Mouse (Mus musculus): ENCODE results near the gene Rpl35. TPM values are rescaled to one million over a fixed set of nuclear protein-coding genes. Genes with fewer than 3 reads are reported as not detected.

The Rpl35 gene
- total RNA-seq, 2 experiments from 2014 or later, result 442 to 451 TPM

DNA sequence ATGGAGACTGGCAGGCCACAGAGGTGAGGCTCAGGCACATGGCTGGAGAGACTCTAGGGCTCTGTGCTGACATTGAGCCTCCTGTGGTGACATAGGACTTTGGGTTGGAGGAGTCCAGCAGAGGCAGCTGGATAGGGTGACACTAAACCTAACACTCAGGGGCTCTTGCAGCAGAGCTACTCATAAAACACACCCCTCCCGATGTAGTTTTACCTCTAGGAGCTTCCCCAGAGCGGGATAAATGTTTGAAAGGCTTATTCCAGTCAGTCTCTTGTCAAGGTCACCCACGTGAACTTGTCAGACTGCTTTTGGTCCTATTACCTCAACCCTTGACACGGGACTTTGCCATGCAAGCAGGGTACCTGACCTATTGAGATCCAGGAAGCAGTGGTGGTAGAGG is 6.0 kb downstream of the Rpl35 start:
- DNase-seq (ENCODE audit: low spot score in 2 of 2), result no peak

GRCm38 (mm10) chr2:38997386-38998374 is 7.7 kb downstream of the Rpl35 start, which contains the start of gene Wdr38:
Gene Wdr38 (plus strand): TSS chr2:38997476.
- peak; percentile 89 for DNase-seq (ENCODE audit: low spot score in 2 of 2)

- peak; percentile 51 to 55 for DNase-seq (ENCODE audit: low spot score in 2 of 2)
Observed at GRCm38 (mm10) chr2:38992452-38992851, 13.0 kb downstream of the Rpl35 start.

DNA sequence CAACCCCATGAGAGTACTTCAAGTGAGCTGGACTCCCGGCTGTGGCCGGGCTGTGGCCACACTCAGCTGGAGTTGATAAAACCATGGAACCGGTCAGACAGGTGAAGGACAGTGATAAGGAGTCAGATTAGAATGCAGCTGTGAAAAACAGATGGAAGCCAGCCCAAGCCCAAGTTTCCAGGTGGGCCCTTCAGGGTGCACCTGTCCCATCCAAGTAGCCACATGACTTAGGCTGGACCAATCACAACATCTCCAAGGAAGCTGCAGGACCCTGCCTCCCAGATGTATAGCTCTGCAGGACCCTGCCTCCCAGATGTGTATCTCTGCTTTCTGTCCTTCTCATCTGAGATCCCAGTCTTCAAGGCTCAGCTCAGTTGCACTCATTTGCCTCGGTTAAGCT is 13.4 kb downstream of the Rpl35 start:
- no peak for DNase-seq (ENCODE audit: low spot score in 2 of 2)

GRCm38 (mm10) chr2:38988929-38989328 is 16.5 kb downstream of the Rpl35 start:
- DNase-seq (ENCODE audit: low spot score in 2 of 2), result no peak

- no peak for DNase-seq (ENCODE audit: low spot score in 2 of 2)
Observed at GRCm38 (mm10) chr2:38987803-38988510, 17.5 kb downstream of the Rpl35 start.

DNA sequence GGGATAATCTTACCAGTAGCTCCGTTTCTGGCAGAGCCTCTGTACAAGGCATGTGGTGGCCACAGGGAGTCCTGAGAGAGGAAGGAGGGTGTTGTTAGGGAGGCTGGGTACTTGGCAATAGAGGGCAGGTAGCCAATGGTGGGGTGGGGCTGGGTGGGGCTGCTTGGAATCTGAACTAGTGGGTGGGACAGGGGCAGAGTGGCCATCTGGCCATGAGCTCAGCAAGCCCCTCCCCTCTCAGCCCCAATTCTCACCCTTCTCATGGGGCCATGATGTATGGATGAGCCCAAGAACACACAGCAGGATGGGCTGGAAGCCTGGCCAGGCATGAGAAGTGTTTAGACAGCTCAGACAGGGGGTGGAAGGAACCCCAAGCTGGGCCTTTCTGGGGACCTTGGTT is 18.1 kb downstream of the Rpl35 start:
- no peak for DNase-seq (ENCODE audit: low spot score in 2 of 2)

GRCm38 (mm10) chr2:38986580-38986979 is 18.8 kb downstream of the Rpl35 start:
- no peak for DNase-seq (ENCODE audit: low spot score in 2 of 2)

DNA sequence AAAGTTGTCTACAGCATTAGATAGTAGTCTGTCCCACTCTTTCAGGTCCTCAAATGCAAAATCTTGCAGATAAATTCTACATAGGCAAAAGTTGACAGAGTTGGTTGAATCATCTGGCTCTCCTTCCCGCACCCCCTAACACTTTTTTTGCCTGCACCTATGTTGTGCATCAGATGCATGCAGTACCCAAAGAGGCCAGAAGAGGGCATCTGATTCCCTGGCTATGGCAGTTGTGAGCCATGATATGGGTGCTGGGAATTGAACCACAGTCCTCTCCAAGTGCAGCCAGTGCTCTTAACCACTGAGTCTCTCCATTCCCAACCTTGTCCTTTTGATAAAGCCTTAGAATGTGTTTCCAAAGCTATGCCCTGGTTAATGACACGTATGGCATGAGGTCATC is 22.0 kb downstream of the Rpl35 start:
- DNase-seq (ENCODE audit: low spot score in 2 of 2), result no peak

DNA sequence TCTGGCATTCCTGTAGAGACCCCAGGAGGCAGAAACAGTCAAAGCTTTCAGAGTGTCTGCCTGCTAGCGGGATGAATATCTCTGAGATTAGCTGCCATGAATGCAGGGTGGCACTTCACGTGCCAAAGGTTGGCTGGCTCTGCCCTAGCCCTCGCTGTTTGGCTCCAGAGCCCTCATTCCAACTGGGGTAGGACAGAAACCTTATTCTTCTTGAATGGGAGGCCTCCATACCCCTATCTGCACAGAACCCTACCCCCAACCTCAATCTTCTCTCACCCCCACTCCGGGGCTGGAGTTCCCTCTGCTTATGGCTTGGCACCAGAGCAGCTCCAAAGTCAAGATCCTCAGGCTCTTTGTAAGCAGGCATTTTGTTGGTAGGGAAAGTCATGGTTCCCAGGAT is 27.6 kb downstream of the Rpl35 start:
- no peak for DNase-seq (ENCODE audit: low spot score in 2 of 2)

- DNase-seq (ENCODE audit: low spot score in 2 of 2), result no peak
Observed at GRCm38 (mm10) chr2:38975941-38976805, 29.3 kb downstream of the Rpl35 start.

- no peak for DNase-seq (ENCODE audit: low spot score in 2 of 2)
Observed at GRCm38 (mm10) chr2:38975181-38975580, 30.2 kb downstream of the Rpl35 start.

GRCm38 (mm10) chr2:38974171-38974570 is 31.3 kb downstream of the Rpl35 start:
- no peak for DNase-seq (ENCODE audit: low spot score in 2 of 2)

GRCm38 (mm10) chr2:38973701-38974100 is 31.7 kb downstream of the Rpl35 start:
- peak in 1 of 2 experiments; percentile 41 for DNase-seq (ENCODE audit: low spot score in 2 of 2)

DNA sequence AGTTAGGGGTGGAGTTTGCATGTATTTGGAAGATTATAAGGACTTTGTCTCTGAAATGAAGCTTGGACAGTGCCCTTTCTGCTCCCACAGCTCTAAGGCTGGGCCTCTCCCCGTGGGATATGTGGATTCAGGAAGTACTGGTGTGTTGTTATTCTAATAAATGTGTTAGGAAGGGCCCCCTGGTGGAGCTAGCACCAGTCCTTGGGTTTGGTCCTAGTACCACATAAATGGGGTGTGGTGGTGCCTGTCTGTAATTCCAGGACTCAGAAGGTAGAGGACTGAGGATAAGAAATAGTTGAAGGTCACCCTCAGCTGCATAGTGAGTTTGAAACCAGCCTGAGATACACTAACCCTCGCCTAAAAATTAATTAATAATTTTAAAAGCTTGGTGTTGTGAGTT is 32.2 kb downstream of the Rpl35 start:
- no peak for DNase-seq (ENCODE audit: low spot score in 2 of 2)

- no peak for DNase-seq (ENCODE audit: low spot score in 2 of 2)
Observed at GRCm38 (mm10) chr2:38970057-38970456, 35.4 kb downstream of the Rpl35 start.

DNA sequence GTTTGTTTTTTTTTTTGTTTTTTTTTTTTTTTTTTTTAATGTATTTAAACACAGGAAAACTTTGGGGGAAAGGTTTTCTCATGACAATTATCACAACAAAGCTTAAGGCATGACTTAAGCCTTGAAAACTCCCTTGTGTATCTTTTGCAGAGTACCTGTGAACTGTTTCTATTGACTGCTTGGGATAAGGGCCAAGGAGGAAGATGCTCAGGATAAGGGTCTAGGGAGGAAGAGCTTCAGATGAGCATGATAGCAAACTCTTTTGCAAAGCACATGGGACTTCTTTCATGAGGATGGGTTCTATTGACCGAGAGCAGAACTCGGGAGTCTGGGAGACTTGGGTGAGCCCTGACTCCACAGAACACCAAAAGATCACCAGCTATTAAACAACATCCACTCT is 35.8 kb downstream of the Rpl35 start:
- no peak for DNase-seq (ENCODE audit: low spot score in 2 of 2)

DNA sequence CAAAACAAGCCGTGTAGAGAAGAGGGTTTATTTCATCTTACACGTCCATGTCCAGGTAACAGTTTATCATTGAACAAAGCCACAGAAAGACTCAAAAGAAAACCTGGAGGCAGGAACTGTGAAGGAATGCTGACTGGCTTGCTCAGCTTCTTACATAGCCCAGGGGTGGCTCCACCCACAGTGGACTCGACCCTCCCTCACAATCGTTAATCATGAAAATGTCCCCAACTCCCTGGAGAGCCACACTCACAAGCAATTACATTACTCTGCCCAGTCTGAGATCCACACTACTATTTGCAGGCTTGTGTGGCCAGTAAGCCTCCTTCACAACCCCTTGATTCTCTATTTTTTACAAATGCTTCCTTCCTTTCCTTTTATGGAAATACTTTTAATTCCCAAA is 41.2 kb downstream of the Rpl35 start:
- no peak for DNase-seq (ENCODE audit: low spot score in 2 of 2)

DNA sequence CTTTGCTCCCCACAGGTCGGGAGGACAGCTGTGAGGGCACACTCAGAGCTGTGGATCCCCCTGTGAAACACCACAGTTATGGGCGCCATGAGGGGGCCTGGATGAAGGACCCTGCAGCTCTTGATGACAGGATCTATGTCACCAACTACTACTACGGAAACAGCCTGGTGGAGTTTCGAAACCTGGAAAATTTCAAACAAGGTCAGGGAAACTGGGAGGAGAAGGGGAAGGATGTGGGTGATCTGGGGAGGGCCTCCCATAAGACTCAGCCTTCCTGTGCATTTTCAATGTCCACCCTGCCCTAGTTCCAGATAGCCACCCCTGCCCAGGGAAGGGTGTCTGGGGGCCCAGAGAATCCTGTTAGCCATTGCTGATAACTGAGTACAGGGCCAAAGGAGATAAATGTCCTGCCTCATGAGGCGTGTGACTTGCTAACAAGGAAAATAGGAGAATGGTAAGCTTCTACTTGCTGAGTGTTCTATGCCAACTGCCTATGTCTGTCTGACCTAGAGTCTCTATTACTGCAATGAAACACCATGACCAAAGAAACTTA is 47.7 kb downstream of the Rpl35 start:
- no peak for DNase-seq (ENCODE audit: low spot score in 2 of 2)

DNA sequence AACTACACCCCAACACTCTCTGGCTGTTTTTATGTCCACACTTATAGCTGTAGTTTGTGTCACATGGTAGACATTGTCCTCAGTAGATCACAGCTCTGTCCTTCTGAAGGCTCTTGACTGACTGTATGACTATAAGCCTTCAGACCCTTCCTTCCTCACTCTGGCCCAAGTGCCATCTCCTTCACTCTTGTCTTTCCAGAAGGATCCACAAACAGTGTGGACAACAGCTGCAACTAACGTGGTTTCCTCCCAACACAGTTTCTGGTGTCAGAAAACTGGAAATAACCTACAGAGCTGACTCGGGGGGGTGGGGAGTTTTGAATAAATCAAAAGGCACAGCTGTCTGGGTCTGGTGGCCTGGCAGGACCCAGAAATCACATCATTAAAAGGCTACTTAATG is 49.4 kb downstream of the Rpl35 start:
- DNase-seq (ENCODE audit: low spot score in 2 of 2), result no peak

Measured in adrenal gland, adult 18-20 months (tissue).